Mouse (Mus musculus): Measurements from ENCODE around the gene Snrnp48.

The Snrnp48 gene

DNA sequence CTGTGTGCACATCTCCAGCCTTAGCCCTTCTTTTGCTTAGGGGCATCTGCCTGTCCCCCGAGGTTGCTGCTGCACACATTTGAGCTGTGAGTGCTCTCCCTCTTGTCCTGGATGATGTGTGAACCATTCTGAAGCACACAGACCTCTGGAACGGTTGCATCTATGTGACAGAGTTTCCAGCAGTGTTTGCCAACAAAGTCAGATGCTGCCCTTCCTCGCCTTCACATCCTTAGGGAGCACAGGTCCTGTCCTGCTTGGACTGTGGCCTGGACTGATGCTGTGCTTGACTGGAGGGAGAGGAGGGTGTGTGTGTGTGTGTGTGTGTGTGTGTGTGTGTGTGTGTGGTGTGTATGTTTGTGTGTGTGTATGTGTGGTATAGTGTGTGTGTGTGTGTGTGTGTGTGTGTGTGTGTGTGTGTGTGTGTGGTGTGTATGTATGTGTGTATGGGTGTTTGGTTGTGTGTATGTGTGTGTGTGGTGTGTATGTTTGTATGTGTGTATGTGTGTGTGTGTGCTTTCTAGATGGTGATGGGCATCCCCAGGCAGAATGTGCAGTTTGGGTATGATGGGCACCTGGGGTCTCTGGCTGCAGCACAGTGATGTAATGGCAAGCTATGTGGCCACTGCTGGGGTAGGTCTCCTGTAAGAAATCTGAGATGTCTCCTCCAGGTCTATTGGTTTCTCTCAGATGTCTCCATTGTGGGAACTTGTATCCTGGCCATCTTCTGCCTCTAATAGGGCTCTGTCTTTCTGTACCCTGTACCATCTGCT is 28.3 kb downstream of the Snrnp48 start:
- TF ChIP-seq GATA4 (IDR thresholded peaks at IDR 0.05; ENCODE audit: insufficient replicate concordance, low read length): no peak

GRCm38 (mm10) chr13:38234651-38235050 is 29.9 kb downstream of the Snrnp48 start:
- no peak for TF ChIP-seq GATA4 (IDR thresholded peaks at IDR 0.05; ENCODE audit: insufficient replicate concordance, low read length)

DNA sequence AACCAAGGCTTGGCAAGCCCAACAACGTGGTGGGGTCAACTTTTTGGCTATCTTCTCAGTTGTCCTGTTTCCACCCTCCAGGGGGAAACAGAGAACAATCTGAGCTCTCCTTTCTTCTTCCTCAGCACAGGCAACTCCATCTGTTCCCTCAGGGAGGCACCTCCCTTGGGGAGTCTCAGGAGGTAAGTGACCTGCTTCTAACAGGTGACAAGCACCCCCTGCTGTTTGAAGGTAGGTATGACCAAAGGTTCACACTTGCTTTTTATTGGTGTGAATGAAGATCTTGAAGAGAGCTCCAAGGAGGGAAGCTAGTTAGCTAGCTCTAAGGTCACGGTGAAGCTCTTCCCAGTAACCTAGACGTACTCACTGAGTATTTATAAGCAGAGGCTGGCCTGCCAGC is 30.6 kb downstream of the Snrnp48 start:
- TF ChIP-seq GATA4 (IDR thresholded peaks at IDR 0.05; ENCODE audit: insufficient replicate concordance, low read length): no peak

DNA sequence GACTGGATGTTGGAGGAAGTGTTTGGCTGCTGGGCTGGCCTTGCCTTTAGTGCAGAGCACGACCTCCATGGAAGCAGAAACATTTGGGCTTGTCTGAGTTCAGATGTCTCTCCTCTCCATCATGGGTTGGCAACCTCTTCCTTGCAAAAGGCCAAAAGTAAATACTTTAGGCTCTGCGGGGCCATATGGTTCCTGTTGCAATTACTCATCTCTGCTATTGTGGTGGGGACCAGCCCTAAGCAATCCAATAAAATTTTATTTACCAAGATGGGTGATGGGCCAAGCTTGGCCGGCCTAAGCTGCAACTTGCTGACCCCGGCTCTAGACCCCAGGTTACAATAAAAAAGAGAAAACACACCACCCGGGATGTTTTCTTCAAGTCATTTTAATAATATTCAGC is 43.4 kb downstream of the Snrnp48 start:
- TF ChIP-seq GATA4 (IDR thresholded peaks at IDR 0.05; ENCODE audit: insufficient replicate concordance, low read length): no peak

DNA sequence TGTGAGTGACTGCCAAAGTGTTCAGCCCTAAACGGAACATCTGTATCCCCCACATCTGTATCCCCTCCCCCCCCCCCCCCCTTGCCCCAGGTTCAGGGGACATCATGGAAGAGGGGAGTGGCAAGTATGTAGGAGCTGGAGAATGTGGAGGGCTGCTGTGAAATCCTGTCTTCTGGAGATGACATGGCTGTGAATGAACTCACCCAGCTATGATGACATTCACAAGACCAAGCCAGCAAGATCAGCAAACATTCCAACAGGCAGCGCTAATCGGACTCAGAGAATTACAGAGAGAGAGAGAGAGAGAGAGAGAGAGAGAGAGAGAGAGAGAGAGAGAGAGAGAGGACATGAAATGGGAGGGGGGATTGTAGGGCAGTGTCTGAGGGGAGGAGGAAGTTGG is 46.5 kb downstream of the Snrnp48 start:
- no peak for TF ChIP-seq GATA4 (IDR thresholded peaks at IDR 0.05; ENCODE audit: insufficient replicate concordance, low read length)

DNA sequence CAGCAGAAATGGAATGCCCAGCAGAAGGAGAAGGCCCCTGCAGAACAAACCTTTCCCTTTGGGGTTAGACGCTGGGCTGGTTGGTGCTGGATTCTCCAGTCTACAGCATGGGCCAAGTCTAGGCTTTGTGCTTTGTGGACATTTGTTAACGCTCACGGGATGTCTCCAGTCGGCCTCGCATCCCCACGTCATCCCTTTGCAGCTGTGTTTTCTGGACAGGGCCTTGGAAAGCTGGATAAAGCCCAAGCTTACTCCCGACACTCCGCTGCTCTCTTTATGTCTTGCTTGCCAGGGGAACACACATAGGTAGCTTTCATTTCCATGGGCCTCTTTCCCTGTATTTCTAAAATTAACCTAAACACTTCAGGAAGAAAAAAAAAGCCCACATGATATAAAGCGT is 49.0 kb downstream of the Snrnp48 start:
- TF ChIP-seq GATA4 (IDR thresholded peaks at IDR 0.05; ENCODE audit: insufficient replicate concordance, low read length): no peak

DNA sequence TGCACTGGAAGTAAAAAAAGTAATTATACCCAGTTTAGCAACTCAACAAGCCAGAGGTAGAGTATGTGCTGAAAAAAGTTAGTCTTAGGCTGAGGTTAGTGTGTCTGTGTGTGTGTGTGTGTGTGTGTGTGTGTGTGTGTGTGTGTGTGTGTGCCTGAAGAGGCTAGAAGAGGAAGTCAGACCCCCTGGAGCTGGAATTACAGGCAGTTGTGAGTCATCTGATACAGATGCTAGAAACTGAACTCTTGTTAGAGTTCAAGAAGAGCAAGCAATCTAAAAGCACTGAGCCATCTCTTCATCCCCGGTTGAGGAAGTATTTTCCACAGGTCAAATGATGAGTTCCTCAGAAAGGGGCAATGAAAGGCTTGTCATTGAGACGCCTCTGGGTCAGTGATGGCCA is 54.2 kb downstream of the Snrnp48 start:
- TF ChIP-seq GATA4 (IDR thresholded peaks at IDR 0.05; ENCODE audit: insufficient replicate concordance, low read length): no peak

GRCm38 (mm10) chr13:38269055-38269692 is 64.4 kb downstream of the Snrnp48 start:
- TF ChIP-seq GATA4 (IDR thresholded peaks at IDR 0.05; ENCODE audit: insufficient replicate concordance, low read length): no peak

DNA sequence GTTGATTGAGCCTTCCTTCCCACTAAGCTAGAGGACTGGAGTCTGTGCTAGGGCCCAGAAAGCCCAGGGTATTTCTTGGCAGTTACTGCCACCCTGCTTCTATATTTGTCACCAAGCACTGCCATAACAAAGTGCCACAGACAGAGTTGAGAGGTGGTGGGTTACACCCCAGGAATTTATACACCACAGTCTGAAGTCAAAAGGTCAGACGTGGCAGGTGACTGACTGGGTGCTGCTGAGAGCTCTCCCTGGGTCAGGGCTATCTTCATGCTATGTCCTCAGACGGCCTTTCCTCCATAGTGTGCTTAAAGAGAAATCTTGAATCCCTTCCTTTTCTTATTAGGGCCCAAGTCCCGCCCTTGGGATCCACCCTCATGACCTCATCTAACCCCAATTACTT is 67.9 kb downstream of the Snrnp48 start:
- no peak for TF ChIP-seq GATA4 (IDR thresholded peaks at IDR 0.05; ENCODE audit: insufficient replicate concordance, low read length)

Measured in liver, adult (tissue).